Mouse (Mus musculus): ENCODE measurements around the gene Rfx7.

GRCm38 (mm10) chr9:72567116-72567515 is 35.1 kb downstream of the Rfx7 start:
- TF ChIP-seq CTCF (IDR thresholded peaks at IDR 0.05; ENCODE audit: borderline replicate concordance, insufficient read depth, low read length) (no peak), POLR2A (IDR thresholded peaks at IDR 0.05; ENCODE audit: low read depth, low read length) (no peak)

All from embryonic fibroblast, embryonic 13.5 days (primary cell).